Mouse (Mus musculus): ENCODE data around the gene Lmna. TPM values are rescaled to one million over a fixed set of nuclear protein-coding genes. Genes with fewer than 3 reads are reported as not detected.

The Lmna gene
- polyA plus RNA-seq, 1 experiment from 2014 or later, result 59.7 TPM

DNA sequence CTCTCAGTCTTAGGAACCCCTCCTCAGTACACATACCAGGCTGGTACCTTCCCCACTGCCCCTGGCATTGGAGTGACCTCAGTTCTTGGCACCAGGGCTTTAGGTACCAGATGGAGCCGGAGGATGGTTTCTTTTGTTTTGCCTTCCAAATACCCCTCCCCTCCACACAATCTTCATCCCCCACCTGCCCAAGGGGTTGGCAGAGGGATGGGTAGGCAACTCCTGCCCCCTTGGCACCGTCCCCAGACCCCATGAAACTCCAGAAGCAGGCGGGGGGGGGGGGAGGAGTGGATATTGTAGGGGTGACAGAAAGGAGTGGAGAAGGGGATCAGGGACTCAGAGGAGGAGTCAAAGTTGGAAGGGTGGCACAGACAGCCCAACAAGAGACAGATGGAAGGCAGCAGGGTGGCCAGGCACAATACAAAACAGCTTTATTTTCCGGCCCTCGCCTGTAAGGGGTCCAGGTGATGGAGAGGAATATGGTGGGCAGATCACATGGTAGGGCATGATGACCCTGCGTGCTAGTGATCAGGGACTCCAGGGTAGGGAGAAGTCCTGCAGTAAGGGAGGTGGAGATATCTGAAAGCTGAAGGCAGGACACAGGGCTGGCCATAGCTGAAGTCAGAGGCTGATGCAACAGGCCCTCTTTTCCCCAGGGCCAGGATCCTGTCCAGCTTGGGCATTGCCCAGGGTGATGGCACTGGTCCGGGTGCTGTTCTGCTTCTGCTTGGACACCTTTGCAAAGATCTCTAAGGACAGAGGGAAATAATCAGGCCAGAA, 32.1 kb upstream of the Lmna start:
- Histone ChIP-seq H3K4me2 (ENCODE audit: low read length) (no peak overlapping the region), H3K9me3 (replicated peaks; ENCODE audit: control insufficient read depth, low read length, poor library complexity, severe bottlenecking) (no peaks in the 10 kb centered on the region), H3K36me3 (ENCODE audit: control insufficient read depth, insufficient read depth, low read length) (peaks cover 21% of the 10 kb centered on the region), H3K4me1 (ENCODE audit: control insufficient read depth, insufficient read depth, low read length) (peaks cover 35% of the 10 kb centered on the region), H3K9ac (ENCODE audit: low read depth, low read length) (no peak overlapping the region), H3K27me3 (ENCODE audit: control insufficient read depth, insufficient read depth, low read depth, low read length) (no peaks in the 10 kb centered on the region), H3K4me3 (ENCODE audit: low read depth, low read length) (no peak overlapping the region), H3K27ac (ENCODE audit: low read length) (0 out of 2 replicates have a peak overlapping the region, but pooled peaks have one; percentile 24)
- 44% methylated on average over 7 of the region's 7 CpGs for WGBS
- 0 out of 2 replicates have a peak, but pooled peaks have one; percentile 29 for ATAC-seq

DNA sequence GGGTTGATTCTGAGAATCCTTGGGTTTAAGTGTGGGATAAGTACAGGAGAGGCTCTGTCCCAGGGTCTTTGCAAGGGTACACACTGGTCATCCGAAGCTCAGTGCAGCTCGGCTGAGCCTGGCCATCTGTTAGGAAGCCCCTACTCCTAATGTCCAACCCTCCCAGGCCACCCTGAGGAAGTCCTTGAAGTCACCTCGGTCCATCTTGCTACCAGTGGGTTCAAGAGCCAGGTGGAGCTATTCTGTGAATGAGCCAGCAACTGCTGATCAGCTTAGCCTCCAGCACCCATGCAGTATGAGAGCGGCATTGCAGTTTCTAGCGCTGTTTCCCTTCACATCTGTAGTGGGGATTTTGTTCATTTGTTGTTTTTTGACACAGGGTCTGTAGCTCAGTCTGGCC, 30.3 kb upstream of the Lmna start:
- Histone ChIP-seq H3K4me3 (ENCODE audit: low read depth, low read length) (no peak overlapping the region), H3K27me3 (ENCODE audit: control insufficient read depth, insufficient read depth, low read depth, low read length) (no peaks in the 10 kb centered on the region), H3K9me3 (replicated peaks; ENCODE audit: control insufficient read depth, low read length, poor library complexity, severe bottlenecking) (no peaks in the 10 kb centered on the region), H3K36me3 (ENCODE audit: control insufficient read depth, insufficient read depth, low read length) (peaks cover 28% of the 10 kb centered on the region), H3K4me2 (ENCODE audit: low read length) (no peak overlapping the region), H3K27ac (ENCODE audit: low read length) (peak overlapping the region; percentile 59; the same call in 1 of the 2 replicates), H3K4me1 (ENCODE audit: control insufficient read depth, insufficient read depth, low read length) (peaks cover 52% of the 10 kb centered on the region), H3K9ac (ENCODE audit: low read depth, low read length) (no peak overlapping the region)
- 38% methylated on average over 5 of the region's 5 CpGs for WGBS
- ATAC-seq, result no peak

DNA sequence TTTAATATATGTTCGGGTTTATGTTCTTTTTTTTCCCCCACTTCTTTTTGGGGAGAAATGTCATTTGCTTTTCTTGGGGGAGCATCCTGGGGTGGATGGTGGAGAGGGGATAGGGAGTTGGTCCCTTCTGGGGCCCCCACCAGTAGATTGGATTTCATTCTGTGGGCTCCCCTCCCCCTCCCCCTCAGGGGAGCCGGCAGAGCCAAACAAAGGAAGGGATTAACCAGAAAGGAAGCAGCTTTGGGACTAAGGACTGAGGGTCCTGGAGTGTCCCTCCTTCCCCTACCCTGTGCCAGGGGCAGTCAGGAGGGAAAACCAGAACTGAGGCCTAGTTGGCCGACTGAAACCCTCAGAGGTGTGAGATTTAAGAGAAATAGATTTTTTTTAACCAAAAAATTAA, 29.6 kb upstream of the Lmna start:
- H3K4me3 ChIP-seq (ENCODE audit: low read depth, low read length), result no peak overlapping the region
- whole genome bisulfite sequencing, result 1% methylated on average over 3 of the region's 3 CpGs
- no peaks in the 10 kb centered on the region for H3K27me3 ChIP-seq (ENCODE audit: control insufficient read depth, insufficient read depth, low read depth, low read length)
- peaks cover 28% of the 10 kb centered on the region for H3K36me3 ChIP-seq (ENCODE audit: control insufficient read depth, insufficient read depth, low read length)
- H3K4me2 ChIP-seq (ENCODE audit: low read length), result no peak overlapping the region
- no peaks in the 10 kb centered on the region for H3K9me3 ChIP-seq (replicated peaks; ENCODE audit: control insufficient read depth, low read length, poor library complexity, severe bottlenecking)
- ATAC-seq, result no peak
- peaks cover 59% of the 10 kb centered on the region for H3K4me1 ChIP-seq (ENCODE audit: control insufficient read depth, insufficient read depth, low read length)
- H3K27ac ChIP-seq (ENCODE audit: low read length), result peak overlapping the region; percentile 53; the same call in 1 of the 2 replicates
- no peak overlapping the region for H3K9ac ChIP-seq (ENCODE audit: low read depth, low read length)

DNA sequence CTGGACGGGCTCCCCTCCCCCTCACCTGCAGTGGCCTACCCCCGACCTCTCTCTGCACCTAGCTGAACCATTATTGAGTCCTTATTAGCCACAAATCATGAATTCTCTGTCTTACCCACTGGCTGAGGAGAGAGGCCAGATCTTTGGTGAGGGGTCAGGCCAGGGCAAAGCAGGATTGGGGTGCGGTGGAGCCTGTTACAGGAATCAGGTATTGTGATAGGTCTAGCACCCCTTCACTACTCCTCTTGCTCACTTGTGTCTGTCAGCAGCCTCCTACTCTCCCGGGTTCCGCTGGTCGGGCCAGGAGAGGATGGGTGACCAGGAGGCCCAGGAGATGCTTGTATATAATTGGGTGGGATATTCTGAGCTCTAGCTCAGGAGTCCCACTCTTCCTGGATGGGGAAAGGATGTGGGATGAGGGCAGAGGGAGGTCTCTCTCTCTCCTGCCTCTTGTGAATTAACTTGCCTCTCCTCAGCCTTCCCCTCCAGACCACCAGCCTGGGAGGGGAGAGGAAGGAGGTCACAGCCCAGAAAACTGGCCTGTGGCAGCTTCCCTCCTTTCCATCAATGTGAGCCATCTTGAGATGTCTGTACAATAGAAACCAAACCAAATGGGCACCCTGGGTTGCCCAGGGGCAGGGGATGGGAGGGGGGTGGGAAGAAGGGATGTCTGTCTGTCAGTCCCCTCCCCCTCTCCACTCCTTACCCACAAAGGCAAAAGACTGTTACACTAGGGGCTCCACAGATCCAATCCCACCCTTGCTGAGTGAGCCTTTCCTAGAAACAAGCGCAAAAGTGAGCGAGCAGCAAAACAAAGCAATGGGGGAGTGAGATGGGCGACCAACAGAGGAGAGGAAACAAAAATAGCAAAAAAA, 28.8 kb upstream of the Lmna start:
- no peak overlapping the region for H3K4me3 ChIP-seq (ENCODE audit: low read depth, low read length)
- peak overlapping the region; percentile 53 for H3K27ac ChIP-seq (ENCODE audit: low read length)
- no peak for ATAC-seq
- H3K36me3 ChIP-seq (ENCODE audit: control insufficient read depth, insufficient read depth, low read length), result peaks cover 28% of the 10 kb centered on the region
- no peak overlapping the region for H3K9ac ChIP-seq (ENCODE audit: low read depth, low read length)
- H3K4me1 ChIP-seq (ENCODE audit: control insufficient read depth, insufficient read depth, low read length), result peaks cover 61% of the 10 kb centered on the region
- WGBS, result 15% methylated on average over 9 of the region's 9 CpGs
- no peaks in the 10 kb centered on the region for H3K9me3 ChIP-seq (replicated peaks; ENCODE audit: control insufficient read depth, low read length, poor library complexity, severe bottlenecking)
- no peaks in the 10 kb centered on the region for H3K27me3 ChIP-seq (ENCODE audit: control insufficient read depth, insufficient read depth, low read depth, low read length)
- no peak overlapping the region for H3K4me2 ChIP-seq (ENCODE audit: low read length)

DNA sequence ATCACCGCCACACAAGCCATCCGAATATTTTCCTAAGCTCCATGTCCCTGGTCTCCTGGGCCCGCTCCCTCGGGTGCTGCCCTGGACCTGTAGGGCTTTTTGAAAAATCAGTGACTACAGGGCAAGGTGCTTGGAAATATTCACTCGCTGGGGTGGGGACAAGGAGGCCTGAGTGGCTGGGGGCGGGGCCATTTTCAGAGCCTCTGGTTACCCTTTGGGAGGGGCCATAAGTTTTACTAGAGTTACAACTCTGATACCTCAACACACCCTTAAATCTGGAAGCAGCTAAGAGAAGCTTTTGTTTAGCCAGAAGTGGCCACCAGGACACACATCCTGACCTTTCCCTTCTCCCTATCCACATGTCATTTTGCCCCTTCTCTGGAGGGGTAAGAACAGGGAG, 27.4 kb upstream of the Lmna start:
- H3K27me3 ChIP-seq (ENCODE audit: control insufficient read depth, insufficient read depth, low read depth, low read length), result no peaks in the 10 kb centered on the region
- peaks cover 61% of the 10 kb centered on the region for H3K4me1 ChIP-seq (ENCODE audit: control insufficient read depth, insufficient read depth, low read length)
- no peak overlapping the region; the same call in 1 of the 2 replicates for H3K4me3 ChIP-seq (ENCODE audit: low read depth, low read length)
- no peak for ATAC-seq
- H3K27ac ChIP-seq (ENCODE audit: low read length), result 0 out of 2 replicates have a peak overlapping the region, but pooled peaks have one; percentile 9
- H3K9me3 ChIP-seq (replicated peaks; ENCODE audit: control insufficient read depth, low read length, poor library complexity, severe bottlenecking), result no peaks in the 10 kb centered on the region
- peak overlapping the region; percentile 51 for H3K9ac ChIP-seq (ENCODE audit: low read depth, low read length)
- peaks cover 28% of the 10 kb centered on the region for H3K36me3 ChIP-seq (ENCODE audit: control insufficient read depth, insufficient read depth, low read length)
- 56% methylated on average over 6 of the region's 6 CpGs for WGBS
- H3K4me2 ChIP-seq (ENCODE audit: low read length), result peak overlapping the region; percentile 93; the same call in 1 of the 2 replicates

DNA sequence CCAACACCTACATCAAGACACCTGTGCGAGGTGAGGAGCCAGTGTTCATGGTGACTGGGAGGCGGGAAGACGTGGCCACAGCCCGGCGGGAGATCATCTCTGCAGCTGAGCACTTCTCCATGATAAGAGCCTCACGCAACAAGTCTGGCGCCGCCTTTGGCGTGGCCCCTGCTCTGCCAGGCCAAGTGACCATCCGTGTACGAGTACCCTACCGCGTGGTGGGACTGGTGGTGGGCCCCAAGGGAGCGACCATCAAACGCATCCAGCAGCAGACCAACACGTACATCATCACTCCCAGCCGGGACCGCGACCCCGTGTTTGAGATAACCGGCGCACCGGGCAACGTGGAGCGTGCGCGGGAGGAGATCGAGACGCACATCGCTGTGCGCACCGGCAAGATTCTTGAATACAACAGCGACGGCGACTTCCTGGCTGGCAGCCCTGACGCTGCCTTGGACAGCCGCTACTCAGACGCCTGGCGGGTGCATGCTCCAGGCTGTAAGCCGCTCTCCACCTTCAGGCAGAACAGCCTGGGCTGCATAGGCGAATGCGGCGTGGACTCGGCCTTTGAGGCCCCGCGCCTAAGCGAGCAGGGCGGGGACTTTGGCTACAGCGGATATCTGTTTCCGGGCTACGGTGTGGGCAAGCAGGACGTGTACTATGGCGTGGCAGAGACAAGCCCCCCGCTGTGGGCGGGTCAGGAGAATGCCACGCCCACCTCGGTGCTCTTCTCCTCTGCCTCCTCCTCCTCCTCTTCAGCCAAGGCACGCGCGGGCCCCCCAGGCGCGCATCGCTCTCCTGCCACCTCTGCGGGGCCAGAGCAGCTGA, 26.6 kb upstream of the Lmna start:
- H3K27me3 ChIP-seq (ENCODE audit: control insufficient read depth, insufficient read depth, low read depth, low read length), result no peaks in the 10 kb centered on the region
- peak overlapping the region; percentile 93 for H3K4me2 ChIP-seq (ENCODE audit: low read length)
- H3K36me3 ChIP-seq (ENCODE audit: control insufficient read depth, insufficient read depth, low read length), result peaks cover 28% of the 10 kb centered on the region
- peak overlapping the region; percentile 23; the same call in 1 of the 2 replicates for H3K27ac ChIP-seq (ENCODE audit: low read length)
- WGBS, result 3% methylated on average over 63 of the region's 64 CpGs
- H3K9ac ChIP-seq (ENCODE audit: low read depth, low read length), result peak overlapping the region; percentile 51
- peaks cover 58% of the 10 kb centered on the region for H3K4me1 ChIP-seq (ENCODE audit: control insufficient read depth, insufficient read depth, low read length)
- H3K9me3 ChIP-seq (replicated peaks; ENCODE audit: control insufficient read depth, low read length, poor library complexity, severe bottlenecking), result no peaks in the 10 kb centered on the region
- peak overlapping the region; percentile 60 for H3K4me3 ChIP-seq (ENCODE audit: low read depth, low read length)
- ATAC-seq, result no peak

DNA sequence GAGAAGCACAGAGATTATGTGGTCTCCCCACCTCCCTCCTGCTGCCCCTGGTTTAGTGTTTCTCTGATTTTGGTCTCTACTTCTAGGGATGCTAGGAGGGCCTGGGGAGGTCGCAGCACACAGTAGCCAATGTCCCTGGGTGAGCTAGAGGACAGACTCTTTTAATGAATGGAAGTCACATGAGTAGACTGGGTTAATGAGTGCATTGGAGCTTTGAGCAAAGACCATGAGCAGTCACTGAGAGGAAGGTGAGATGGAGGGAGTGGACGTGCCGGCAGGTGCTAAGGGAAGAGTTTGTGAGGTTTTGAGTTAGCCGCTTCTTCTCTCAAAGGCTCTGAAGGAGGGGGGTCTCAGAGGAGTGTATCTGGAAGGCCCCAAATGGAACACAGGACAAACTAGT, 25.8 kb upstream of the Lmna start:
- H3K4me3 ChIP-seq (ENCODE audit: low read depth, low read length), result peak overlapping the region; percentile 60
- 16% methylated on average over 4 of the region's 4 CpGs for WGBS
- no peaks in the 10 kb centered on the region for H3K27me3 ChIP-seq (ENCODE audit: control insufficient read depth, insufficient read depth, low read depth, low read length)
- no peak for ATAC-seq
- H3K9ac ChIP-seq (ENCODE audit: low read depth, low read length), result peak overlapping the region; percentile 100
- no peaks in the 10 kb centered on the region for H3K9me3 ChIP-seq (replicated peaks; ENCODE audit: control insufficient read depth, low read length, poor library complexity, severe bottlenecking)
- peaks cover 28% of the 10 kb centered on the region for H3K36me3 ChIP-seq (ENCODE audit: control insufficient read depth, insufficient read depth, low read length)
- peaks cover 57% of the 10 kb centered on the region for H3K4me1 ChIP-seq (ENCODE audit: control insufficient read depth, insufficient read depth, low read length)
- peak overlapping the region; percentile 93 for H3K4me2 ChIP-seq (ENCODE audit: low read length)
- H3K27ac ChIP-seq (ENCODE audit: low read length), result peak overlapping the region; percentile 47; the same call in 1 of the 2 replicates

DNA sequence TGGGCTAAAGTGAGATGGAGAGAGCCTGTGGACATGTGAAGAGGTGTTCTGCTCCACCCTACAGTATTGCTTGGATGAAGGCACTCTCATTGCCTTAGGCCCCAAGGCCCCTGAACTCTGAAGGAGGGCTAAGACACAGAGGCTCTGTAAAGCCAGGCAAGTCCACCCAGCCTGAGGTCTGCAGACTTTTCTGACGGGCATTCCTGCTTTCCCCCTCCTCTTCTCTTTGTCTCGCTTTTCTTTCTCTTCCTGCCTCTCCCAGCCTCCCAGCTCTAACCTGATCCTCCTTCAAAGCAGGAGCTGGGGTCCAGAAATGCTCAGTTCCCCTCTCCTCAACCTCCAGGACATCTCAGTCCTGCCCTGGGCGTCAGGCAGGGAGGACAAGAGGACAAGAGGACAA, 25.2 kb upstream of the Lmna start:
- Histone ChIP-seq H3K36me3 (ENCODE audit: control insufficient read depth, insufficient read depth, low read length) (peaks cover 26% of the 10 kb centered on the region), H3K27me3 (ENCODE audit: control insufficient read depth, insufficient read depth, low read depth, low read length) (no peaks in the 10 kb centered on the region), H3K27ac (ENCODE audit: low read length) (peak overlapping the region; percentile 47), H3K4me2 (ENCODE audit: low read length) (peak overlapping the region; percentile 93), H3K4me1 (ENCODE audit: control insufficient read depth, insufficient read depth, low read length) (peaks cover 59% of the 10 kb centered on the region), H3K4me3 (ENCODE audit: low read depth, low read length) (peak overlapping the region; percentile 60), H3K9ac (ENCODE audit: low read depth, low read length) (peak overlapping the region; percentile 100), H3K9me3 (replicated peaks; ENCODE audit: control insufficient read depth, low read length, poor library complexity, severe bottlenecking) (no peaks in the 10 kb centered on the region)
- WGBS, result 7% methylated on average over 3 of the region's 3 CpGs
- ATAC-seq, result no peak
